Mouse (Mus musculus) bone marrow, adult 2 months (tissue): ENCODE measurements around the gene Sfxn1.

Experiments used
- CTCF ChIP-seq: fragments of 200-500 bp; IDR thresholded peaks from 2 replicates; pipeline ENCODE4 v1.5.1; 2011; ENCODE audit warnings: low read length, control low read depth; ENCODE audit not compliant: control insufficient read depth, insufficient read depth
- POLR2A ChIP-seq: fragments of 200-500 bp; IDR thresholded peaks from 2 replicates; pipeline ENCODE4 v1.6.1; 2011; ENCODE audit warnings: low read depth, mild to moderate bottlenecking, control low read depth, low read length, borderline replicate concordance; ENCODE audit not compliant: control insufficient read depth

GRCm38 (mm10) chr13:54084826-54085225 is 13.2 kb downstream of the Sfxn1 start:
- no peak for TF ChIP-seq CTCF
- no peak for TF ChIP-seq POLR2A
